Mouse (Mus musculus): Measurements from ENCODE around the gene Vmn1r80. TPM values are rescaled to one million over a fixed set of nuclear protein-coding genes. Genes with fewer than 3 reads are reported as not detected.

Vmn1r80 gene
- polyA plus RNA-seq (2012; rRNA removed) = not detected in 2 replicates

GRCm38 (mm10) chr7:12188986-12189385 lies at the start of gene Vmn1r80:
Vmn1r80 (plus strand) TSS chr7:12189286.

GRCm38 (mm10) chr7:12149957-12150356 lies 39.1 kb upstream of the Vmn1r80 start, which contains the start of gene Vmn1r78:
Vmn1r78 (plus strand) TSS chr7:12150257.

GRCm38 (mm10) chr7:12170979-12171378 lies 18.1 kb upstream of the Vmn1r80 start, which contains the start of gene Vmn1r79:
Vmn1r79 (plus strand) TSS chr7:12171279.

Other genes with a start within 250 kb of the Vmn1r80 start
- not detected in 2 replicates for gene Vmn1r77, start 152.5 kb upstream of the Vmn1r80 start, polyA plus RNA-seq (2012; rRNA removed)
- gene Vmn1r78, start 39.0 kb upstream of the Vmn1r80 start, polyA plus RNA-seq (2012; rRNA removed) = not detected in 2 replicates
- not detected in 2 replicates for gene Vmn1r79, start 18.0 kb upstream of the Vmn1r80 start, polyA plus RNA-seq (2012; rRNA removed)
- not detected in 2 replicates for gene Vmn1r81, start 79.0 kb downstream of the Vmn1r80 start, polyA plus RNA-seq (2012; rRNA removed)
- gene Vmn1r82, start 111.1 kb downstream of the Vmn1r80 start, polyA plus RNA-seq (2012; rRNA removed) = not detected in 2 replicates
- not detected in 2 replicates for gene Vmn1r83, start 140.2 kb downstream of the Vmn1r80 start, polyA plus RNA-seq (2012; rRNA removed)
- not detected in 2 replicates for gene Vmn1r84, start 180.0 kb downstream of the Vmn1r80 start, polyA plus RNA-seq (2012; rRNA removed)
- gene Zfp551, start 233.5 kb downstream of the Vmn1r80 start, polyA plus RNA-seq (2012; rRNA removed) = 0.36 and 0.41 TPM in 2 replicates